Mouse (Mus musculus) testis, postnatal 10 days (tissue): ENCODE measurements around the gene Diras1.
"Not testable (repeated sequence)": the region's sequence is repeated elsewhere in the genome, so short reads cannot be mapped to it uniquely, and the experiment has no call there.

Experiments used
- DNase-seq: peaks from one replicate; pipeline ENCODE4 v3.0.0; 2021; ENCODE audit warnings: low spot score

Diras1 gene

GRCm38 (mm10) chr10:80998021-80998420, 27.4 kb downstream of the Diras1 start:
- no peak for DNase-seq

- no peak for DNase-seq
Measured at GRCm38 (mm10) chr10:80997332-80997731, 28.1 kb downstream of the Diras1 start.

GRCm38 (mm10) chr10:80996501-80996900, 29.0 kb downstream of the Diras1 start:
- DNase-seq = no peak

GRCm38 (mm10) chr10:80995091-80995632, 30.3 kb downstream of the Diras1 start:
- peak; percentile 93 for DNase-seq

- no peak for DNase-seq
Measured at GRCm38 (mm10) chr10:80994621-80995020, 30.8 kb downstream of the Diras1 start.

GRCm38 (mm10) chr10:80993276-80993675, 32.2 kb downstream of the Diras1 start:
- DNase-seq = no peak

GRCm38 (mm10) chr10:80991945-80992344, 33.5 kb downstream of the Diras1 start:
- DNase-seq = no peak

GRCm38 (mm10) chr10:80991007-80991406, 34.5 kb downstream of the Diras1 start:
- DNase-seq = no peak

- DNase-seq = no peak
Measured at GRCm38 (mm10) chr10:80990406-80990805, 35.1 kb downstream of the Diras1 start.

- DNase-seq = not testable (repeated sequence)
Measured at GRCm38 (mm10) chr10:80989854-80990253, 35.6 kb downstream of the Diras1 start.

- no peak for DNase-seq
Measured at GRCm38 (mm10) chr10:80989446-80989845, 36.0 kb downstream of the Diras1 start.

- DNase-seq = peak; percentile 93
Measured at GRCm38 (mm10) chr10:80987709-80988441, 37.6 kb downstream of the Diras1 start.

GRCm38 (mm10) chr10:80986754-80987153, 38.7 kb downstream of the Diras1 start:
- DNase-seq = peak; percentile 77

GRCm38 (mm10) chr10:80985970-80986701, 39.3 kb downstream of the Diras1 start:
- no peak for DNase-seq

GRCm38 (mm10) chr10:80985241-80985969, 40.1 kb downstream of the Diras1 start:
- DNase-seq = peak; percentile 70

- DNase-seq = no peak
Measured at GRCm38 (mm10) chr10:80984223-80984622, 41.2 kb downstream of the Diras1 start.

- DNase-seq = no peak
Measured at GRCm38 (mm10) chr10:80982381-80982780, 43.1 kb downstream of the Diras1 start.

GRCm38 (mm10) chr10:80981564-80982112, 43.8 kb downstream of the Diras1 start:
- no peak for DNase-seq

GRCm38 (mm10) chr10:80975478-80975877, 50.0 kb downstream of the Diras1 start:
- DNase-seq = no peak

GRCm38 (mm10) chr10:80973722-80974121, 51.7 kb downstream of the Diras1 start:
- no peak for DNase-seq

GRCm38 (mm10) chr10:80972071-80972987, 53.1 kb downstream of the Diras1 start:
- peak; percentile 88 for DNase-seq
